Comparison of ENCODE assay signal across 8 mouse cellular contexts in genomic region chr2:180702701-180703149, GRCm38 (mm10). TPM values are rescaled to one million over a fixed set of nuclear protein-coding genes. Genes with fewer than 3 reads are reported as not detected.
DNase-seq lines count a peak whose midpoint lies in the region; ATAC-seq and TF ChIP-seq lines count a peak whose summit lies in the region.

No protein-coding gene starts in this region.

- peak overlapping the region; percentile 99 for H3K4me2 ChIP-seq in hindbrain, embryonic 13.5 days
- peak overlapping the region; percentile 77 for H3K4me2 ChIP-seq in midbrain, postnatal 0 days (ENCODE audit: low read depth, low read length, poor library complexity, severe bottlenecking)

- H3K9me3 ChIP-seq in hindbrain, embryonic 13.5 days = no peaks in the 10 kb centered on the region
- no peaks in the 10 kb centered on the region for H3K9me3 ChIP-seq in midbrain, postnatal 0 days (ENCODE audit: low read length)

- 32% methylated on average over 4 of the region's 4 CpGs for WGBS in hindbrain, embryonic 13.5 days
- 31% methylated on average over 4 of the region's 4 CpGs for WGBS in midbrain, postnatal 0 days

- H3K27ac ChIP-seq in layer of hippocampus, adult 2 months = peak overlapping the region; percentile 96
- peak overlapping the region; percentile 95 for H3K27ac ChIP-seq in hindbrain, embryonic 13.5 days
- H3K27ac ChIP-seq in midbrain, postnatal 0 days (ENCODE audit: low read depth, low read length) = peak overlapping the region; percentile 98

- H3K9ac ChIP-seq in hindbrain, embryonic 13.5 days = peak overlapping the region; percentile 98
- H3K9ac ChIP-seq in midbrain, postnatal 0 days (replicated peaks; ENCODE audit: low read length, poor library complexity, severe bottlenecking) = peak overlapping the region; percentile 92

- DNase-seq in layer of hippocampus, adult 2 months (ENCODE audit: low spot score in 2 of 2) = no peak
- DNase-seq in layer of hippocampus, adult 9-10 months (ENCODE audit: low spot score) = no peak
- peak; percentile 67 for DNase-seq in adipocyte (ENCODE audit: low spot score)
- no peak for DNase-seq in midbrain, postnatal 0 days (ENCODE audit: low spot score)
- DNase-seq in gastrocnemius, postnatal 10 days = no peak
- DNase-seq in cerebellum, postnatal 14 days = no peak
- DNase-seq in thymus, postnatal 36 days = no peak

- H3K4me1 ChIP-seq in hindbrain, embryonic 13.5 days (replicated peaks) = peaks cover 35% of the 10 kb centered on the region
- H3K4me1 ChIP-seq in midbrain, postnatal 0 days (ENCODE audit: insufficient read depth, low read length) = peaks cover 8% of the 10 kb centered on the region

- 0 out of 2 replicates have a peak, but pooled peaks have one; percentile 17 for TF ChIP-seq CTCF in layer of hippocampus, adult 2 months (conservative IDR thresholded peaks at IDR 0.05)
- TF ChIP-seq CTCF in midbrain, postnatal 0 days (IDR thresholded peaks at IDR 0.05) = no peak; the same call in 1 of the 2 replicates

- H3K36me3 ChIP-seq in hindbrain, embryonic 13.5 days = no peaks in the 10 kb centered on the region
- no peaks in the 10 kb centered on the region for H3K36me3 ChIP-seq in midbrain, postnatal 0 days (ENCODE audit: insufficient read depth, low read length)

- no peaks in the 10 kb centered on the region for H3K27me3 ChIP-seq in hindbrain, embryonic 13.5 days
- no peaks in the 10 kb centered on the region for H3K27me3 ChIP-seq in midbrain, postnatal 0 days (ENCODE audit: insufficient read depth, low read length)

- ATAC-seq in hindbrain, embryonic 13.5 days (ENCODE audit: low FRiP score) = no peak
- no peak for ATAC-seq in midbrain, postnatal 0 days (ENCODE audit: low FRiP score)

- H3K4me3 ChIP-seq in layer of hippocampus, adult 2 months = peak overlapping the region; percentile 74
- H3K4me3 ChIP-seq in hindbrain, embryonic 13.5 days = peak overlapping the region; percentile 92
- peak overlapping the region; percentile 79 for H3K4me3 ChIP-seq in midbrain, postnatal 0 days (ENCODE audit: low read depth, low read length)

RNA-seq across cellular contexts. Expression of gene Dido1, which starts 7.1 kb away (rescaled TPM):
- total RNA-seq in layer of hippocampus, adult 2 months (2021) = 10 to 100 TPM; 58.3 to 60.7 TPM
- 27.6 and 29.7 TPM in 2 replicates for polyA plus RNA-seq in hindbrain, embryonic 13.5 days (2015; fragmentation: Nextera tagmentation; extraction: Ambion mirVana)
- 36.7 and 44.1 TPM in 2 replicates for total RNA-seq in midbrain, postnatal 0 days (2014; rRNA removed)
- polyA plus RNA-seq in midbrain, postnatal 0 days (2015; fragmentation: Nextera tagmentation; extraction: Ambion mirVana) = 19.3 and 22.2 TPM in 2 replicates
- total RNA-seq in gastrocnemius, postnatal 10 days (2021) = 10 to 100 TPM; 21.4 to 32.2 TPM

RNA-seq across cellular contexts. Expression of gene Gid8, which starts 7.2 kb away (rescaled TPM):
- total RNA-seq in layer of hippocampus, adult 2 months (2021) = 10 to 100 TPM; 57.5 to 60.0 TPM
- 56.6 and 58.7 TPM in 2 replicates for polyA plus RNA-seq in hindbrain, embryonic 13.5 days (2015; fragmentation: Nextera tagmentation; extraction: Ambion mirVana)
- total RNA-seq in midbrain, postnatal 0 days (2014; rRNA removed) = 43.6 and 56.4 TPM in 2 replicates
- polyA plus RNA-seq in midbrain, postnatal 0 days (2015; fragmentation: Nextera tagmentation; extraction: Ambion mirVana) = 44.5 and 46.5 TPM in 2 replicates
- total RNA-seq in gastrocnemius, postnatal 10 days (2021) = 10 to 100 TPM; 50.4 to 51.6 TPM

RNA-seq across cellular contexts. Expression of gene Slc17a9, which starts 22.3 kb away (rescaled TPM):
- total RNA-seq in layer of hippocampus, adult 2 months (2021) = under 1 TPM; 0.64 to 0.77 TPM
- 0.19 and 0.83 TPM in 2 replicates for polyA plus RNA-seq in hindbrain, embryonic 13.5 days (2015; fragmentation: Nextera tagmentation; extraction: Ambion mirVana)
- 0.55 and 1.2 TPM in 2 replicates for total RNA-seq in midbrain, postnatal 0 days (2014; rRNA removed)
- polyA plus RNA-seq in midbrain, postnatal 0 days (2015; fragmentation: Nextera tagmentation; extraction: Ambion mirVana) = 0.20 TPM in 1 of 2 replicates, not detected in the other
- total RNA-seq in gastrocnemius, postnatal 10 days (2021) = 1 to 10 TPM in 1 of 2 experiments, under 1 TPM in 1; 0.52 to 1.8 TPM
